Mouse (Mus musculus): Measurements from ENCODE around the gene Slf2.

DNA sequence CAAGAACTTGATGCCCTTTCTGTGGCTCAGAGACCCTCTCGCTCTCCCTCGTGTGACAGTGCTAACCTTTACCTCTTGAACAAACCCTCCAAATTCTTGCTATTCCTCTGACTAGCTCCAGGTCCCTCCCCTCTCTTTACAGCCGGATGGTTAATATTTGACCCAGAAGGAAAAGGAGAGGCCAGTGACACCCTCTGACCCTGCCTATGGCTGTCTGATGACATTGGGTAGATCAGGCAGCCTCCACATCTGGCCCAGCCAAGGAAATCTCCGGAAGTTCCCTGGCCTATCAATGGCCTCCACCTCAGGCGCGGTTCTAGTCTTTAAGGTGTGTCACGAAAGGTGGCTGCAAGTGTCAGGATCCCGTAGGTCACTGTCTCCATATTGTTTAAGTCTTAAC is 60.1 kb downstream of the Slf2 start:
- no peak for TF ChIP-seq CTCF (IDR thresholded peaks at IDR 0.05; ENCODE audit: control insufficient read depth, insufficient read depth, insufficient read length)
- no peak for TF ChIP-seq MYOG (IDR thresholded peaks at IDR 0.05; ENCODE audit: control insufficient read depth, extremely low read depth, insufficient read length)
- no peak for TF ChIP-seq USF1 (IDR thresholded peaks at IDR 0.05; ENCODE audit: low read depth)

All from C2C12 (cell line).